Mouse (Mus musculus) gastrocnemius, postnatal 36 days (tissue): ENCODE measurements around the gene Gm21994. TPM values are rescaled to one million over a fixed set of nuclear protein-coding genes. Genes with fewer than 3 reads are reported as not detected.
"Not testable (repeated sequence)": the region's sequence is repeated elsewhere in the genome, so short reads cannot be mapped to it uniquely, and the experiment has no call there.

Source experiments
- DNase-seq, 2 experiments: peaks; one replicate each; pipeline ENCODE4 v3.0.0; 2022
- intact Hi-C: fragments of 180-260 bp; cut with DNase I; formaldehyde crosslinking; loops from one replicate; pipeline ENCODE4 v1.15.1; 2025
- long read RNA-seq, 2 experiments: library from polyadenylated mRNA; stranded (forward); transcript quantifications; one replicate each; pipeline ENCODE4 v2.0.0; 2021
- total RNA-seq, 2 experiments: library from RNA; stranded (reverse); gene quantifications; 2 replicates each; pipeline ENCODE4 v1.2.3; 2021

Gm21994 gene
- 1 to 10 TPM; 1.2 to 2.9 TPM for total RNA-seq
- long read RNA-seq, experiment 1: 0 reads
- long read RNA-seq, experiment 2: 0 reads

DNA sequence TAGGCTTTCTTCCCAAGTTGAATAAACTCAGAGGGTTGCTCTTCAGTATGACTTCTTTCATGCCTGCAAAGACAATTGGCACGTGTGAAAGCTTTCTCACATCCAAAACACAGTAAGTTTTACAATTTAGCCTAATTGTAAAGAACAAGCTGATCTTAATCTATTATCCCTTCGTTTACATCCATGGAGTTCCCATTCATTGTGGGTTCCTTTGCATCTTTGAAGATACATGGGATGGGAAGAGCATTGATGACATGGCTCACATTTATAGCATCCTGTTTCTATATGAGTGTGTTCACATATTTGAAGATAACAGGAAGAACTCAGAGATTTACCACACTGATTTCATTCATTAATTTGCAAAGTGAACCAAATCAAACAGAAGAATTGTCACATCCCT lies at the start of gene Gm21994:
TSS of gene Gm21994 (minus strand) at position 101 of the 400 bp plus-strand sequence.
- intact Hi-C loops, DNase-seq: not testable (repeated sequence)

DNA sequence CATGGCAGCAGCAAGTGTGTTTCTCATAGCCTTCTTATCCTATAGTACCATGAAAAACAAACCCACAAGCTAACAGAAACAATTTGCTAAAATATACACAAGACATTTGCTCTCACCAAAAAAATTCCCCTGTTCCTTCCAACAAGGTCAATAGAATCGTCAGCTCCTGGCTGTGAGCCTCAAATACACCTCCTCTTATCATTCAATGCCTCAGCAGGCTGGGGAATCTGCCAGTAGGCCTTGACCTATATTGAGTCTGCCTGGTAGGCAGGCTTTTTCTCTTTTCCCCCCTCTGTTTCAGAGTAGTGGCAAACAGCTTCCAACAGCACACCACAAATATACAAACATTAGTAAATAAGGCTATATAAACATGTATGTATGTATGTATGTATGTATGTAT lies 43.7 kb upstream of the Gm21994 start:
- no peak for DNase-seq
- intact Hi-C loops: no loop called here

- intact Hi-C loops: no loop called here
- DNase-seq: no peak
These were observed 38.3 kb upstream of the Gm21994 start for GRCm38 (mm10) chr2:150293669-150294068.

- intact Hi-C loops, DNase-seq: not testable (repeated sequence)
These were observed 1.9 kb upstream of the Gm21994 start, which contains the start of gene Gm14124 for GRCm38 (mm10) chr2:150257291-150257690. Gene Gm14124, plus strand, starts transcription at chr2:150257517.

GRCm38 (mm10) chr2:150256861-150257260 lies 1.5 kb upstream of the Gm21994 start:
- intact Hi-C loops, DNase-seq: not testable (repeated sequence)

- intact Hi-C loops: loop anchor here (10.0 kb wide), 1 partner anchor 82 kb away; the partner anchor contains the start of gene Gm10130
These were observed 12.2 kb downstream of the Gm21994 start for GRCm38 (mm10) chr2:150243211-150243610.

GRCm38 (mm10) chr2:150223263-150223662 lies 32.1 kb downstream of the Gm21994 start:
- DNase-seq, intact Hi-C loops: not testable (repeated sequence)

More at GRCm38 (mm10) chr2:150243211-150243610, 12.2 kb downstream of the Gm21994 start:
- DNase-seq: no peak

- DNase-seq: not testable (repeated sequence)
- intact Hi-C loops: loop anchor here (10.0 kb wide), 1 partner anchor 236 kb away; the partner anchor contains the start of gene Zfp442
These were observed 37.0 kb downstream of the Gm21994 start for GRCm38 (mm10) chr2:150218363-150218725.

- intact Hi-C loops: loop anchor here (10.0 kb wide), 1 partner anchor 237 kb away; the partner anchor contains the start of gene Zfp442
- DNase-seq: peak; percentile 56 to 62
These were observed 37.6 kb downstream of the Gm21994 start, which contains the start of gene Zfp937 for GRCm38 (mm10) chr2:150217600-150218362. Gene Zfp937, plus strand, starts transcription at chr2:150218073.

Other genes starting within 250 kb of the Gm21994 start
- gene Zfp120, start 118.9 kb downstream of the Gm21994 start, total RNA-seq: 1 to 10 TPM; 4.6 to 6.7 TPM
- not detected for gene Gm10770, start 75.9 kb downstream of the Gm21994 start, total RNA-seq
- gene Gm14139, start 73.8 kb downstream of the Gm21994 start, total RNA-seq: not detected
- 1 to 10 TPM; 1.3 to 1.4 TPM for gene Zfp937, start 37.5 kb downstream of the Gm21994 start, total RNA-seq
- gene Gm14124, start 1.9 kb upstream of the Gm21994 start, total RNA-seq: under 1 TPM in 1 of 2 experiments, not detected in 1; 0.07 TPM
- gene Gm10130, start 68.1 kb upstream of the Gm21994 start, total RNA-seq: 1 to 10 TPM in 1 of 2 experiments, not detected in 1; 1.9 TPM
- gene 3300002I08Rik, start 107.2 kb upstream of the Gm21994 start, total RNA-seq: 1 to 10 TPM; 1.3 to 1.4 TPM
- 1 to 10 TPM; 1.4 to 2.0 TPM for gene Zfp442, start 195.9 kb upstream of the Gm21994 start, total RNA-seq
- gene Zfp345, start 229.5 kb upstream of the Gm21994 start, total RNA-seq: not detected